Mouse (Mus musculus): ENCODE measurements around the gene Agpat2.
A peak's percentile ranks its signal among the peaks of the same experiment; 100 is the strongest.

The Agpat2 gene

DNA sequence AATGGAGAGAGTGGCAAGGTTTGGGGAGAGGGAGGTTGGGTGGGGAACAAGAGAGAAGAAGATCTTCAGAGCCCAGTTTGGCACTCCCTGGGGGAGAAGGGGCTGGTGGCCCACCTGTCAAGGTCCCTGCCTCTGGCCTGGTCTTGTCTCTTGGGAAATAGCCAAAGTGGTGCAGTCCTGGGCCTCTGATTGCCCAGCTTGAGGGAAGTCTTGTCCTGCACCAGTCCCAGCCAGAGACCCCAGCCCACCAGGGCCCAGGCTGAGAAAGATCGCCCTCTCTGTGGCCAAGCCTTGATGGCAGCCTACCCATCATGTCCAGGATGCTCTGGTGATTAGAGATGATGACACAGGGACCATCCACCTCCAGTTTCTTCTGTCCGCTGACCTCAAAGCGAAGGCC lies 7.3 kb downstream of the Agpat2 start:
- no peak for DNase-seq (ENCODE audit: low spot score)

DNA sequence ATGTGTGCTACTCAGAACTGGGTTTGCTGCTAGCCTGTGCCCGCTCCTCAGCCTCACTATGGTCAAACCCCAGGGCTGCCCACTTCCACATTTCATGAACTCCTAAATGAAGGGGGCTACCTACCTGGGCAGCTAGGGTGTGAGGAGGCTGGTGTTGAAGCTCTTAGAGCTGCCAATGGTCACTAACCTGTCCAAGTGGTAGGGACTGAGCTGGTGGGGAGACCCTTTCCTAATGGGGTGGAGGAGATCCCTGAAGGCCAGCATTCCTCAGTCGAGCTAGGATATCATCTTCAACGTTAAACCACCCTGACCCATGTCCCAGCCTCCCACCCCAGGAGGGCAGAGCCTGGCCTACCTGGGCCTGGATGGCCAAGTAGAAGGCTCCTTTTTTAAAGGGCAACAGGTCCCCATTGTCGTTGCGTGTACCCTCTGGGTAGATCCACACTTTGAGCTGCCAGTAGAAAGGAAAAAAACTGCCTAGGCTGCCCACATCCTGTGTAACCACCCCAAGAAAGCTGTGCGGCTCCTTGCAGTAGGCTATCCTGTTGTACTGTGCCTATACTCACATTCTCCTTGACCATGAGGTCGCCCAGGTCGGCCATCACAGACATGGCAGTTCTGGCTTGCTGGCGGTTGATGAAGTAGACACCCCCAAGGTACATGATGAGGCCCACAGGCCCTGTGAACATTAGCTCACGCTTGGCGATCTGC lies 8.3 kb downstream of the Agpat2 start:
- no peak for DNase-seq (ENCODE audit: low spot score)

DNA sequence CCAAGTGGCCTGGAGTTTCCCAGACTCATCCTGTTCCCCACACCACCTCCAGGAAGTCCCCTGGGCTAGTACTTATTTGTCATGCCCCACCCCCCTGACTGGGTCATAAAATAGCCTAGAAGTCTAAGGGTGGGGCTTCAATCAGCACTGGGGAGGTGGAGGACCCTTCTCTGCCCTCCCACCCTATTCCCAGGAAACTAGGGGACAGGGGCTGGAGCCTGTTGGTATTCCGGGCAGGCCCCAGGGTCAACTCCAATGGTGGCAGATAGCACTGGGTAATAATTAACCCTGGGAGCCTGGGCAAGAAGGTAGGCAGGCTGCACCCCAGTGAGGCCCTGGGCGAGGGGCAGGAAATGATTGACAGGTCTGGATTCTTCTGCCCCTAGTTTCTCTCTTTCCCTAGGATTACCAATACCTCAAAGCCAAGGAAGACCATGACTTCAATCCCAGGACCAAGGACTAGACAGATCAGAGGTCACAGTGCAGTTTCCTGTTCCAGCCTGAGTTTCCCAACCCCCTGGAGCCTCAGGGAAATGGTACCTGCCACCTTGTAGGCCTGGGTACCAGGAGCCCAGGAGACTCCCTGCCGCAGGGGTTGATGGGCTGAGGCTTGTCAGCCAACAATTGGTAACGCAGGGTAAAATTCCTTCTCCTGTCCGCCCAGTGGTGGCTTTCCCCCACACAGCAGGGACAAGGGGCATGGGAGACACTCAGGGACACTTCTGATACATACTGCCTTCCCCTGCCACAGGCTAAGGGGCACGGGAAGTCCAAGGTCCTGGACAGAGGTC lies 9.1 kb downstream of the Agpat2 start:
- DNase-seq (ENCODE audit: low spot score) = no peak

GRCm38 (mm10) chr2:26594461-26594933 lies 9.7 kb downstream of the Agpat2 start:
- no peak for DNase-seq (ENCODE audit: low spot score)

DNA sequence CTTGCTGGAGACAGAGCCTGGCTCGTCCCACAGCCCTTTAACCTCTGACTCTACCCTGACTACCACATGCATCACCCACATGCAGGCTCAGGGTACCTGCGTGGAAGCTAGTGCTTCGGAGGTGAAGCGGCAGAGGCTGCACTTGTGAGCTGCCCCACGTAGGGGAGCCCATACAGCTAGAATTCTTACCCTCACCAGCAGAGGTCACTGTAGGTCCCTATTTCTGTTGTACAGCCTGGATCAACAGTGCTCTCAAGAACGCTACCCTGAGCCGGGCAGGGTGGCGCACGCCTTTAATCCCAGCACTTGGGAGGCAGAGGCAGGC lies 10.2 kb downstream of the Agpat2 start:
- DNase-seq (ENCODE audit: low spot score) = peak; percentile 71

GRCm38 (mm10) chr2:26593211-26594021 lies 10.8 kb downstream of the Agpat2 start:
- DNase-seq (ENCODE audit: low spot score) = no peak

GRCm38 (mm10) chr2:26591416-26591815 lies 12.8 kb downstream of the Agpat2 start:
- no peak for DNase-seq (ENCODE audit: low spot score)

- no peak for DNase-seq (ENCODE audit: low spot score)
Measured at GRCm38 (mm10) chr2:26590962-26591361, 13.3 kb downstream of the Agpat2 start.

- no peak for DNase-seq (ENCODE audit: low spot score)
Measured at GRCm38 (mm10) chr2:26590282-26590681, 13.9 kb downstream of the Agpat2 start.

DNA sequence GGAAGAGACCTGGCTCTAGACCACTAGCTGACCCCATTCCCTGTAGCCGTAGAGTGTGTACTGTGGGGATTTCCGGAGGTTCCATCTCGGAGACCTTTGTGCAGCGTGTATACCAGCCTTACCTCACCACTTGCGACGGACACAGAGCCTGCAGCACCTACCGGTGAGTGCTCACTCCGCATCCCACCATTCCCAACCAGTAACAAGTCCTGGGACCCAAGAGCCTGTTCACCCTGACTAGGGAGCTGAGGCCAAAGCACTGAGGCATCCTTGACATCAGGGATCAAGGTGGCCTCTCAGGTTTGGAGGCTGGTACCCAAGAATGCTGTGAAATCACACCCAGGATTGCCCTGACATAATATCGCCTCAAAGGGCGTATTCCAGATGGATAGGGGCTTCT lies 14.9 kb downstream of the Agpat2 start:
- DNase-seq (ENCODE audit: low spot score) = no peak

GRCm38 (mm10) chr2:26588573-26588972 lies 15.6 kb downstream of the Agpat2 start:
- DNase-seq (ENCODE audit: low spot score) = peak; percentile 53

DNA sequence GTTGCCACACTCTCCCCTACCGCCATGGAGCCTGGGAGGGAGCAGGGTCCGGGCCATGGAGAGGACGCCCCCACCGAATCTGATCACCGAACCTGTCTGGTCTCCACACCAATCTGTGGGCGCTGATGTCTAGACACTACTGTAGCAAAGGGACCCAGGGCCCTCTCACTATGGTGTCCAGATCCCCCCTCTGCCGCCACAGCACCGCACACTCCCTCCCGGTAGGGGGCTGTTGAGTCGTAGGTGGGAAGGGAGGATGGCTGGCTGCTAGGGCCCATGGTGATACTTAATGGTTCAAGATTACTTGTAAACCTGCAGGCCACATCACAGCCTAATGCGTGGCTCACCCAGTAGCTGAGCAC lies 17.2 kb downstream of the Agpat2 start:
- DNase-seq (ENCODE audit: low spot score) = no peak

- peak; percentile 85 for DNase-seq (ENCODE audit: low spot score)
Measured at GRCm38 (mm10) chr2:26586294-26587043, 17.7 kb downstream of the Agpat2 start, which contains the start of gene Gm20532. Gm20532 (plus strand) TSS chr2:26586639.

GRCm38 (mm10) chr2:26585713-26586112 lies 18.5 kb downstream of the Agpat2 start:
- DNase-seq (ENCODE audit: low spot score) = no peak

- DNase-seq (ENCODE audit: low spot score) = no peak
Measured at GRCm38 (mm10) chr2:26583640-26584039, 20.6 kb downstream of the Agpat2 start.

GRCm38 (mm10) chr2:26582741-26583140 lies 21.5 kb downstream of the Agpat2 start:
- DNase-seq (ENCODE audit: low spot score) = no peak

- no peak for DNase-seq (ENCODE audit: low spot score)
Measured at GRCm38 (mm10) chr2:26582203-26582602, 22.0 kb downstream of the Agpat2 start.

GRCm38 (mm10) chr2:26580751-26581150 lies 23.5 kb downstream of the Agpat2 start:
- no peak for DNase-seq (ENCODE audit: low spot score)

DNA sequence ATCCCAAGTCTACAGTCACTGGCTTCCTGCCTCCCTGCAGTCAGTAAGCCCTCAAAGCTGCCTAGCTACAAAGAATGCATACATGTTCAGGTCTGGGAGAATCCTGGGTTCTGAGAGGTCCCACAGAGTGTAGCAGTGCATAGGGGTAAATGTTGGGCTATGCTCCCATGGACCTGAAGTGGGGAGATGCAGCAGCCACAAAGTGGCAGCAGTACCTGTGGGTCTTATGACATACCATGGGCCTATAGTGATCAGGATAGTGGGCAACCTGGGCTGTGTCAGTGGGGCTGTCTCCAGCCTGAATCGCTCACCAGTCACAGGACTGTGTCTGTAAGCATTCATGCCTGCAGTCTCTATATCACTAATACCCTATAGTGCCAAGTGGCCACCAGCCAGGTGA lies 24.5 kb downstream of the Agpat2 start, which contains the start of gene Egfl7:
TSS of gene Egfl7 (plus strand) at position 301 of the 400 bp plus-strand sequence.
- no peak for DNase-seq (ENCODE audit: low spot score)

GRCm38 (mm10) chr2:26578369-26578768 lies 25.8 kb downstream of the Agpat2 start:
- no peak for DNase-seq (ENCODE audit: low spot score)

DNA sequence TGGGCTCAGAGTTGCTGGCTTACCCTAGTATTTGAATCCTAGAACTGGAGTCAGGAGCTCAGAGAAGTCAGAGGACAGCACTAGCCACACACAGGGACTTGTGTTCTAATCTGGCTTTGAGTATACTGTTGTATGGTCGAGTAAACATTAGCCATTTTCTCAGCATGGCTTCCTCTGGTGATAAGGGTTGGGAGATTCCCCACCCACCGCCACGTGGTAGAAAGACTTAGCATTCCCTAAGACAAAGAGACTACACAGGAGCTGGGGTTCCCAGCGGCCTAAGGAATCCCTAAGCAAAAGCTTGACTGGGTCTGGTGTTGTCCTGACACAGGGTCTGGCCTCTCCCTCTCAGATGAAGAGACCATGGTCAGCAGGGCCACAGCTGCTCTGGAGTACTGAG lies 27.8 kb downstream of the Agpat2 start:
- DNase-seq (ENCODE audit: low spot score) = no peak

DNA sequence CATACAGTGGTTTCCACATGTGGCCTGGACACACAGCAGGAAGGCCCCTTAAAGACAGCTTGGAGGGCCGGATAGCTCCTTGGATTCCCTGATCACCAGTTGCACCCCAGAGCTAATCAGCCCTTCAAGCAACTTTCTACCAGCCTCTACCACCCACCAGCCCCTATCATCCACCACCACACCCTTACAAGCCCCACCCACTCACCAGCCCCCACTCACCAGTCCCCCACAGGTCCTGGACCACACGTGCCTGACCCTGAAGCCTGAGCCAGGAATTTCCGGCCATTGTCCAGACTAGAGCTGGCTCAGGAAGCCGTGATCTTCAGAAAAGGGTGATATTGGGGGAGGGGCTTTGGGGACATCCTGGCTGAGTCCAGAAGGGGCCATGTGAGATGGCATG lies 28.4 kb downstream of the Agpat2 start:
- DNase-seq (ENCODE audit: low spot score) = no peak
